Mouse (Mus musculus) midbrain, embryonic 15.5 days (tissue): Measurements from ENCODE around the gene Zfp712. TPM values are rescaled to one million over a fixed set of nuclear protein-coding genes. Genes with fewer than 3 reads are reported as not detected.

Experiments
- ATAC-seq: fragments of 200-750 bp; cut with Nextera tagmentation; replicated peaks from 2 replicates; pipeline ENCODE4 v1.8.0; 2017; ENCODE audit warnings: moderate TSS enrichment
- H3K27ac ChIP-seq: fragments of 300-500 bp; sonication (generic); 2 replicates; pipeline ENCODE4 v1.5.1; 2015; ENCODE audit warnings: mild to moderate bottlenecking, inconsistent platforms
- H3K27me3 ChIP-seq: fragments of 300-500 bp; sonication (generic); replicated peaks from 2 replicates; pipeline ENCODE4 v1.6.1; 2015; ENCODE audit warnings: inconsistent platforms
- H3K36me3 ChIP-seq: fragments of 300-500 bp; sonication (generic); replicated peaks from 2 replicates; pipeline ENCODE4 v1.6.1; 2015; ENCODE audit warnings: inconsistent platforms
- H3K4me1 ChIP-seq: fragments of 300-500 bp; sonication (generic); 2 replicates; pipeline ENCODE4 v1.6.1; 2015; ENCODE audit warnings: inconsistent platforms
- H3K4me2 ChIP-seq: fragments of 300-500 bp; sonication (generic); 2 replicates; pipeline ENCODE4 v1.6.1; 2015; ENCODE audit warnings: inconsistent platforms, mild to moderate bottlenecking, moderate library complexity
- H3K4me3 ChIP-seq: fragments of 300-500 bp; sonication (generic); 2 replicates; pipeline ENCODE4 v1.5.1; 2015; ENCODE audit warnings: mild to moderate bottlenecking, inconsistent platforms
- H3K9ac ChIP-seq: fragments of 300-500 bp; sonication (generic); 2 replicates; pipeline ENCODE4 v1.6.1; 2015; ENCODE audit warnings: mild to moderate bottlenecking, inconsistent platforms
- H3K9me3 ChIP-seq: fragments of 300-500 bp; sonication (generic); 2 replicates; pipeline ENCODE4 v1.6.1; 2016; ENCODE audit warnings: inconsistent platforms
- WGBS: fragments of 180-500 bp; shearing (Covaris S2); methylation state at CpG from one replicate; pipeline ENCODE4 v1.1.7; 2015; ENCODE audit warnings: mixed read lengths; 5-methylcytosine and 5-hydroxymethylcytosine counted together
- polyA plus RNA-seq: library from polyadenylated mRNA; unstranded; fragments of >200 nt; fragmentation: Nextera tagmentation; extraction: Ambion mirVana; gene quantifications from 2 replicates; pipeline ENCODE4 v1.2.1, GENCODE M21; 2015

Gene Zfp712
- polyA plus RNA-seq, 1 experiment from 2014 or later, result 8.1 TPM

DNA sequence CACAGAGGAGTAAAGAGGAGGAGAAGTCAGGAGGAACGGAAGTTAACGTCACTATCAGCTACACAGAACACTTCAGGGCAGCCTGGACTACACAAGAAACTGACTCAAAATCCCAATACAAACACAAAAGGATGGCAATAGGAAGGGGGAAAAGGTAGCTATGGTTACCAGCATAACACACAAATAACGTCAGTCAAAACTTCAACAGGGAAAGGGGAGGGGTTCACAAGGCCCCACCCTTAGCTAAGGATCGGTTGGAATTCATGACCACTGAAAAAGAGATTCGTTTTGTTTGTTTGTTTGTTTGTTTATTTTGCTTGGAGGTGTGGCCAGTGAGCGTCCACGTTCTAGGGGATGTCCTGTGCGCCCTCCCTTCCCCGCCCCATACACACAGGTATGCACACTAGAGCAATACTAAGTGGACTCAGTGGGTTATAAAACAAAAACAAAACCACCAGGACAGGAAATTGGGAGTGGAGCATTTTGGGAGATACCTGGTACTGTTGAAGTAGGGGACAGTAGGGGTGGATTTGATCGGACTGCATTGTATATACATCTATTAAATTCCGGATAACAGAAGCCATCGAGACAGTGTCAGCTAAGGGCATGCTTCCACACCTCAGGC is 697 bp downstream of the Zfp712 start:
- Histone ChIP-seq H3K9me3 (no peaks in the 10 kb centered on the region), H3K9ac (peak overlapping the region; percentile 66), H3K27ac (peak overlapping the region; percentile 66), H3K4me2 (peak overlapping the region; percentile 69), H3K4me1 (peaks cover 7% of the 10 kb centered on the region), H3K36me3 (no peaks in the 10 kb centered on the region), H3K4me3 (peak overlapping the region; percentile 62), H3K27me3 (no peaks in the 10 kb centered on the region)
- WGBS, result 5% methylated on average over 12 of the region's 12 CpGs
- peak; percentile 69 for ATAC-seq

Other genes with a start within 250 kb of the Zfp712 start
- gene Gm10767, start 156.3 kb downstream of the Zfp712 start, polyA plus RNA-seq, result 3.0 and 4.2 TPM in 2 replicates
- gene Zfp708, start 36.8 kb upstream of the Zfp712 start, polyA plus RNA-seq, result 9.3 and 9.5 TPM in 2 replicates
- 0.86 and 1.0 TPM in 2 replicates for gene Gm28557, start 47.4 kb upstream of the Zfp712 start, polyA plus RNA-seq
- not detected in 2 replicates for gene Rslcan18, start 55.1 kb upstream of the Zfp712 start, polyA plus RNA-seq
- 4.6 and 5.0 TPM in 2 replicates for gene Zfp759, start 60.5 kb upstream of the Zfp712 start, polyA plus RNA-seq
- 6.1 and 6.2 TPM in 2 replicates for gene Rsl1, start 112.0 kb upstream of the Zfp712 start, polyA plus RNA-seq
- gene Zfp455, start 133.3 kb upstream of the Zfp712 start, polyA plus RNA-seq, result 2.0 and 2.9 TPM in 2 replicates
- gene Zfp458, start 217.3 kb upstream of the Zfp712 start, polyA plus RNA-seq, result 5.1 and 6.3 TPM in 2 replicates
- 0.91 and 1.5 TPM in 2 replicates for gene Zfp457, start 245.3 kb upstream of the Zfp712 start, polyA plus RNA-seq